Mouse (Mus musculus) mature B cell (primary cell): Measurements from ENCODE around the gene Kdm7a.

Experiments used
- in situ Hi-C: fragments of 300-500 bp; cut with MboI; formaldehyde crosslinking; loops from 2 replicates; pipeline ENCODE4 v1.14.3; 2019

The Kdm7a gene

DNA sequence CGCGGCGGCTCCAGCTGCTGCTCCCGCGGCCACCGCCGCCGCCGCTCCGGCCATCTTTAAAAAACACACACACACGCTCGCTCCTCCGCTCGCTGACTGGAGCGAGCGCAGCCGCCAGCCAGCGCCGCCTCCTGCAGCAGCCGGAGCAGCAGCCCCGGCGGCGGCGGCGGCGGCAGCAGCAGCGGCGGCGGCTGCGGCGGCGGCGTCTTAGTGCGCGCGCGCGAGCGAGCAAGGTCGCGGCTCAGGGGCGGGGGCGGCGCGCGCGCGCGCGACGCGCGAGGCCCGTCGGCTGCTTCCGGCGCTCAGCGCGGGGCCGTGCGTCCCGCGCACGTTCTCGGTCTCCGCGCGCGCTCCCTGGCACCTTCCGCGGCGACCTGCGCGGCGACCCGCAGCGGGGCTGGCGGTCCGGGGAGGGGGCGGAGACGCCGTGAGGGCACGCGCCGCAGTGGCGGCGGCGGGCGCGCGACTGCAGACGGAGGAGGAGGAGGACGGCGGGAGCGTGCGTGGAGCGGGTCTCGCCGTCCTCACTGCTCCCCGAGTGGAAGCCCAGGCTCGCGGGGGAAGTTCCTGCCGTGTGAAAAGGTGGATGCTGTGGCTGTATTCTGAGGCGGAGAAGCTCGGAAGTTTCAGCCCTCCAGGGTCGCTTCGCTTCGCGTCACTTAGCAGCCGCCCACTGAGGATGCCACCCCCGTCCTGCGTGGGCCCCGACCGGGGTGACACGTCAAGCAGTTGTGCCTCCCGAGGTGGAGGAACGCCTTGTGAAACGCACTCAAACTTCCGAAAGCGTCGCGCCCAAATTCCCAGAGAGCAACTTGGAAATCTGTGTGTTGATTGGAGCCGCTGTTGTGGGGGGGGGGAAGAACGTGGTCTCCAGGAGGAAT, at the start of gene Kdm7a:
TSS of gene Kdm7a (minus strand) at position 209 of the 881 bp plus-strand sequence.
- in situ Hi-C loops, result no loop called here

DNA sequence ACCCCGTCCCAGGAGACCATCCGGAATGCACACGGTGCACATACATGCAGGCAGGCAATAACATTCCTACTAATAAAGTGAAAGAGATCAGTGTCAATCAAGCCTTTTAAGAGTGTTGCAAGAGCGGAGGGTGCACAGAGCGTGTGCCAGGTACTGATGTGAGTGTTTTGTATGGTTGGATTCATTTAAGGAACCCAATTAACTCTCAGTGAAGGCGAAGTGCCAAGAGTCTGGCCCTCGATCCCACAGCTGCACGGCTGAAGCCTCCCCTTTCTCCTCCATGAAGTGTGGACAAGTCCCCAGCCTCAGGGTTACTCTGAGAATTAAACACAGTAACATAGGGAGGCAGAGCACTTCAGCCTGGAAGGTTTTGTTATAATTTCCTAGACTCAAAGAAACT, 48.7 kb upstream of the Kdm7a start:
- in situ Hi-C loops, result no loop called here

- in situ Hi-C loops, result no loop called here
Measured at GRCm38 (mm10) chr6:39250055-39250454, 43.5 kb upstream of the Kdm7a start.

DNA sequence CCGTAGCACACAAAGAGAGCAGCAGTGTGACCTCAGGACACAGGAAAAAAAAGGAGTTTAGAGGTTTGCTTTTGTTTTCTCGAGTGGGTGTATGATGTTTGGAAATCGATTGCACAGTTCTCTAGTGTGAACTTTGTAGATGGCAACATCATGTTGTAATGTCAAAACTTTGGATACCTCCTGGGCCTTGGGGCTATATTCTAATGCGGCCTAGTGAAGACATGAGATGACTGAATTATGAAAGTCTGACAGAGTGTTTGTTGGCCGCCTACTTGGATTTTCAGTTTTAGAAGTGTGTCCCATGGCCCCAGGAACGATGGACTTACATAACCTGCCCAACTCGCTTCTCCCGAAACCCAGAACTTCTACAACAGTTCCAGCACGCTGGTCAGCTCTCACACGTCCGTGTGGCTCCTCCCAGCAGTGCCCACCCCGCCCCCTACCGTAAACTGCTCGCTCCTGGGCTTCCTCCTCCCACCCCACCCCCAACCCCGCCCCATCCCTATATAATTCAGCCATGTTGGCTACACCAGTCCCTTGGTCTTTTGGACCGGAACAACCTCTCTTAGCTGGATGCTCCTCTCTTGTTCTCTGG, 42.7 kb upstream of the Kdm7a start:
- in situ Hi-C loops, result no loop called here

DNA sequence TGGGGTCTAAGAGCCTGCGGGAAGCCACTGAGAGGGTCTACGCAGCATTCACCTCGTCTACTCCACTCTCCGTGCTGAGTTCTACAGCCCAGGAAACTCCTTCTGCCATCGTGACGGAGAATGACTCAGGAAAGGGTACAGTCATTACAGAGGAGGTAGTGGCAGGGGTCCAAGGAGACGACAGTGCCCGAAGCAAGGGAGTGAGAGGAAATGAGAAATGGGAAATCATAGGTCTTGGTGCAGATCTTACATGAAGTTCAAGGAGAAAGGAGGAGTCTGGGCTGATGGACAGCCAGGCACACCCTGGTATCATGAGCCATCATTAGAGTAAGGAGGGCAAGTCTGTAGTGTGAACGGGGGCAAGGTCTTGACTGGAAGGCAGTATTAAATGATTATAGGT, 37.5 kb upstream of the Kdm7a start:
- in situ Hi-C loops, result no loop called here

GRCm38 (mm10) chr6:39243511-39243961, 36.9 kb upstream of the Kdm7a start:
- in situ Hi-C loops, result no loop called here

GRCm38 (mm10) chr6:39242718-39243471, 36.3 kb upstream of the Kdm7a start:
- in situ Hi-C loops, result no loop called here

DNA sequence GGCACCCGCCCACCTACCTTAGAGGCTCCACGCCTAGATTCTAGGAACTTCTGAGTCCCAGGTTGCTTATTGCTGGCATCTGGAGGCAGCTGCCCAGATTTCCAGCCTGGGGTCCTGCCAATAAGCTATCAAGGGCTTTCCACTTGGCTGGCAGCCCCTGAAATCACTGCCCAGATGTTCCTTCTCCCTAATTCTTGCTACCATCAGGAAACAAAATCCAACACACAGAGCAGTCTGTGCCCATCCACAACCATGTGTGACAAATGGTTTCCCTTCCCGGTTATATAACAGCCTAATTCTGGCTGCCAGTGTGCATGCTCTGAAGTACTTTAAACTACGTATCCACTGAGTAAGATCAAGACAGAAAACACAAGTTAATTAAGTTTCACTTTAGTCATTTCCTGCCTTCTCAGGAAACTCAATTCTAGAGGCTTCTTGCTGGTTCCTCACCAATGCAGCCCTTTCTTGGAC, 34.9 kb upstream of the Kdm7a start:
- in situ Hi-C loops, result no loop called here

- in situ Hi-C loops, result no loop called here
Measured at GRCm38 (mm10) chr6:39240956-39241355, 34.4 kb upstream of the Kdm7a start.

DNA sequence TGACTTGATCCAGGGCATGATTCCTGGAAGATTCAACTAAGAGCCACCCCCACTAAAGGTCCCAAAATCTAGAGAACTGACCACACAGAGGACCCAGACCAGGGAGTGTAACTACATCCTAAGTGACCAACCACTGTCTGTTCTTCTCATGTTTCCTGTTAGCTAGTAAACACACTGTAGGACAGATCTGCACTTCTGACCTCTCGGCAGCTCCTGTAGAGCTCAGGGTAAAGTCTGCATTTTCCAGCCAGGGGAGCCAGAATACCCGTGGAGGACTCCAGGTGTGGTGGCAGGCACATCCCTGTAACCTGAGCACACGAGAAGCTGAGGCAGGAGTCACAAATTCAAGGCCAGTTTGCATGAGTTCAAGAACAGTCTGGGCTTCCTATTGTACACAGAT, 31.3 kb upstream of the Kdm7a start:
- in situ Hi-C loops, result no loop called here

DNA sequence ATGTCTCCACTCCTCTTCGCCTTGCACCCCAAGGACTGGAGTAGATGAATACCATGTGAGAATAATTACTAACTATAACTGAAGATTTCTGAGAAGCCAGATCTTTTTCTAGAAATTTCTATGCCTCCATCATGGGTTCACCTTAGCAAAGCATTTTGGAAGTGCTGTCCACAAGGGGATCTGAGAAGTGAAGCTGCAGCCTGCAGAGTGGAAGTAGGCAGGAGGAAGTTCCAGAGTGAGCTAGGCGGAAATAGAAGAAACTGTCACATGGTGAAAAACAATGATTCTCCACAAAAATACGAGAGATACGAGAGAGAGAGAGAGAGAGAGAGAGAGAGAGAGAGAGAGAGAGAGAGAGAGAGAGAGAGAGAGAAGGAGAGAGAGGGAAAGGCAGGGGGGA, 26.0 kb upstream of the Kdm7a start:
- in situ Hi-C loops, result no loop called here

GRCm38 (mm10) chr6:39230664-39231063, 24.1 kb upstream of the Kdm7a start:
- in situ Hi-C loops, result no loop called here

- in situ Hi-C loops, result no loop called here
Measured at GRCm38 (mm10) chr6:39226610-39226955, 20.0 kb upstream of the Kdm7a start.

DNA sequence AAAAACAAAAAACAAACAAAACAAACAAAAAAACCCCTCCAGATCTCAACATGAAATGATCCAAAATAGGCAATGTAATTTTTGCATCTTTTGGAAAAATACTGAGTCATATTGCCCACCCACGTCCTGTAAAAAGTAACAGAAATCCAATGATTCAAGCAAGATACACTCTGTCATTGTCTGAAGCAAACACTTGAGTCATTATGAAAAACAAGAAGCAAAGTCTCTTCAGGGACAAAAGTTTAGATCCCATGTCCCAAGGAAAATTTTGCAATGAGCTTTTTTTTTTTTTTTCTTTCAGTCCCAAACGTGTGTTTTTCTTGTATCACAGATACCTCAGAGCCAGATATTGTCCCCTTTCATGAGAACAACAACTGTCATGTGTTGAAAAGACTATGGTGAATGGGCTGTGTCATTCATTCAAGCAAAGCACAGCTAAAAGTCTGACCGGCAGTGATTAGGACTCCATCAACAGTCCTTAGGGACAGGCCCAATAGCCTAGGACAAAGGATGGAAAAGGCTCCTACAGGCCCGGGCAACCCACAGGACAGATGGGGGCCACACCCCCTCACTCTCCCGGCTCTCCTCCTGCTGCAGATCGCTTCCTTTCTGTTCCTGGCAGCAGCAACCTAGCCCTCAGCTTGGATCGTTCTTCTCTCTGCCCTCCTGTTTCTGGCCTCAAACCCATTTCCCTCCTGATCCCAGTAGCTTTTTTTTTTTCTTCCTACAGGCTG, 19.5 kb upstream of the Kdm7a start:
- in situ Hi-C loops, result no loop called here

GRCm38 (mm10) chr6:39223328-39223885, 16.8 kb upstream of the Kdm7a start:
- in situ Hi-C loops, result no loop called here

- in situ Hi-C loops, result no loop called here
Measured at GRCm38 (mm10) chr6:39222487-39222886, 15.9 kb upstream of the Kdm7a start.

GRCm38 (mm10) chr6:39217961-39218360, 11.4 kb upstream of the Kdm7a start:
- in situ Hi-C loops, result no loop called here

- in situ Hi-C loops, result no loop called here
Measured at GRCm38 (mm10) chr6:39217138-39217537, 10.5 kb upstream of the Kdm7a start.

- in situ Hi-C loops, result no loop called here
Measured at GRCm38 (mm10) chr6:39214949-39215606, 8.5 kb upstream of the Kdm7a start.

DNA sequence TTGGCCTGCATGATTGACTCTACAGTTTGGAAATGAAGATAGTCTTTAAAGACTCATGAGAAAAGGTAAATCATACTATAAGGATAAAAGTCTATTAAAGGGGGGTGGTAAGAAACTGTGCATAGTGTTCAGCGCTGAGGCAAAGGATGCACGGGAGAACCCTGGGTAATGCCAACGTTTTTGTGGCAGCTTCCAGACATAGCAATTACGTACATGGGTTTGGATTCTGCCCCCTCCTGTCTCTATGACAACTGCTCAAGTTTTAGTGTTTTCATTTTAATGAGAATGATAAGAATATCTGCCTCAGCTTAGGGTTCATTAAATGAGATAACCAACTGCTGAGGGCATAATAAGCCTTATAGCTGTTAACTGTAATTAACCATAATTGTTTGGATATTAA, 3.1 kb upstream of the Kdm7a start:
- in situ Hi-C loops, result no loop called here

DNA sequence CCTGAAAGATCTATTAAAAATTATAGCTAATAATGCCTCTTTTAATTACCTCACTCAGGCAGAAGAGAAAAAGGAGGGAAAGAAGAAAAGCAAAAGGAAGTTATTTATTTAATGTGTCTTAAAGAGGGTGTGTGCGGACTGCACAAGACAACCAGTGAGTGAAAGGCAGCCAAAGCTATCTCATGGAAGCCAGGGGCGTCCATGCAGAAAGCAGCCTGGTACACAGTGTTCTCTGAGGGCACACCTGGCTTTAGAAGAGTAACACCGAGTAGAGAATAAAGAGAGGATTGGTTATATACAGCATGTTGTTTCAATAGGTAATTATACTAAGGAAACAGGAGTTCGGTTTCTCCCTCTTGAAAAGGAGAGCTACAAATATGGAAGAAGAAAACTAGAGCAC, 1.6 kb upstream of the Kdm7a start:
- in situ Hi-C loops, result no loop called here
